Mouse (Mus musculus) embryo, embryonic 11 days (tissue): ENCODE data around the gene Orm2.

Experiments
- DNase-seq: peaks from one replicate; pipeline ENCODE4 v3.0.0-alpha.2; 2015

Gene Orm2

DNA sequence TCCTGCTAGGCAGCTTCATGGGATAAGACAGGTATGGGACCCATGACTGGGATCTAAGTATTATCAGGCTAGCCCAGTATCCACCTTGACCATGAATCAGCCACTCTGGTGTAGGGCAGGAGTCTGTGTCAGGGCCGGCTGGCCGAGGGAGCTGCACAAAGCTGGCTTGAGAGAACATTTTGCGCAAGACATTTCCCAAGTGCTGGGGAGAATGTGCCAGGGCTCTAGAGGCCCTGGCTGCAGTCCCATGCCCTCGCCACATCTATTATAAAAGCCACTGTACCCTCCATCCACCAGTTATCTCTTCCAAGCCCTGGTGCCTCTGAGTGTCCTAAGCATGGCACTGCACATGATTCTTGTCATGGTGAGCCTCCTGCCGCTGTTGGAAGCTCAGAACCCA is at the start of gene Orm2:
Gene Orm2 (plus strand): TSS at position 300 of the 400 bp plus-strand sequence.
- DNase-seq: no peak

GRCm38 (mm10) chr4:63314063-63314462 is 48.2 kb upstream of the Orm2 start:
- no peak for DNase-seq

GRCm38 (mm10) chr4:63316076-63316746 is 46.0 kb upstream of the Orm2 start:
- no peak for DNase-seq

DNA sequence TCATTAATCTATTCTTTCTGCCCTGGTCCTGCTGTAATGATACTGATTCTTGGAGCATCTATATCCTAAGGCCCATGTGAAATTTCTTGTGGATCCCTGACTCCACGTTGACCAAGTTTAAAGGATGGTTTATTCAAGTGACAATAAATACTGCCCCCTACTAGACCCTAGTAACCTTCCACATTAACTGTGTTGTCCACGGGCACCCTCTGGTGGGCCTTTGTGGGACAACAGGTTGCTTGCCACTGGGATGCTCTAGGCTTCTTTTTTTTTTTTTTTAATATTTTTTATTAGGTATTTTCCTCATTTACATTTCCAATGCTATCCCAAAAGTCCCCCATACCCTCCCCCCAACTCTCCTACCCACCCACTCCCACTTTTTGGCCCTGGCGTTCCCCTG is 42.7 kb upstream of the Orm2 start:
- DNase-seq: peak; percentile 73

DNA sequence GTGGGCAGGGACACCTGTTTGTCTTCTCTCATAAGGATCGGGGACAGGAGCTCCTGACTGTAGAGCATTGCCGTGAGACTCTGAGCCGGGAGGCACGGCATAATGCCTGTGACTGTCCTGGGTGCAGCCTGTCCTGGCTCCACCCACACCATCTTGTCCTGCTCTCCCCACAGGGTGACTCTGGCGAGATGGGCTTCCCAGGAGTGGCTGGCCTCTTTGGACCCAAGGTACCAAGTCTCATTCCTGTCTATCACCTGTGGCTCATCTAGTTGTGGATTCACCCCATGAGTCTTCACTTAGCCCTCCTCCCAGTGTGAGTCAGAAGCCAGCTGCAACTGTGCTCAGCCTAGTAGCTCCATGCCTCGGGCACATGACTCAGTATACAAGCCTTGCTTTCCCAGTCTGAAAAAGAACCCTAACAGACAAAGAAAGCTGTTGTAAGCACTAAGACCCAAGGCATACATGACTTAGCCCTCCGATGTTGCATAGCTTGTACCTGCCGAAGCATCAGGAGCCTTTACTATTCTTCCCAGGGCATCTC is 38.9 kb upstream of the Orm2 start:
- DNase-seq: no peak

GRCm38 (mm10) chr4:63333403-63333802 is 28.8 kb upstream of the Orm2 start:
- no peak for DNase-seq

DNA sequence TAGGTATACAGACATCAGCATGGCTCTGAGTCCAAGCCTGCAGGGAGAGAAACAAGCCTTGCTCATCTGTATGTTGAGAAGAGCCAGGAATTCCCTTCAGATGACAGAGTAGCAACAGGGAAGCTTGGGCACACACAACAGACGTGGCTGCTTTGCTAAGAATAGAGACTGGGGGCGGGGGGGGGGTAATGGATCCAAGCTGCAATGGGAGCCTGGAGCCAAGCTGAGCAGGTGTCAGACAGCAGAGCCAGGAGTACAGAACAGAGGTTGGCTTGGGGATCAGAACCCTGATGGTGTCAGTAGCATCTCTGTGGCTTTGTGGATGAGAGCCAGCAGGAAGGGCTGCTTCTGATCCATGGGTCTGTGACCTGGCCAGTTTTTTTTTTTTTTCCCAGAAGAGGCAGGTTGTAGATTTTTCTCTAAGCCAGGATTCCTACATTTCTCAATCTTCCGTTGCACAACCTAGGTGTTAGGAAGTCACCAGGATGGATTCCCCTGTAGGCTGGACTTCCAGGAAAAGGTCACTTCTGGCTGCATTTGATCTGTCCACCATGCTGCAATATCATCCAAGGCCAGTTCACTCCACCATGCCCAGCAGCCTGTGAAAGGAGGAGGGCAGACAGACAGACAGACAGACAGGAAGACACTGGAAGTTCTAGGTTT is 23.7 kb upstream of the Orm2 start:
- no peak for DNase-seq

DNA sequence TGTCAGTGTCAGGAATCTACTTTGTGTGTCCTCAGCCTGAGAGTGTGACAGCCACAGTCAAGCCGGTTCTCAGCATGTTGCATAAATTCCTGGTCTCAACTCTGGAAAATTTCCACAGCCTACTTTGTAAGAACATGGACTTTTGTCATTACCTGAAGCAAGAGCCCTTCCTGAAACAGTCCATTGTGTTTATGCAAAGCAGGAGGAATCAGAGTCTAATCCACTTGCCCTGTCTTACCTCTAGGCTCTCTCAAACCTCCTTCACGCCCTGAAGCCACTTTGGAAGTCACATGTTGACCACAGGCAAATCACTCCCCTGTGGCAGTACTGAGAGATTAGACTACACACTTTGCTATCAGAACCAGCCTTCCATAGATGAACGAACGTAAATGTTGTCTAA is 19.8 kb upstream of the Orm2 start:
- no peak for DNase-seq

- DNase-seq: no peak
Observed at GRCm38 (mm10) chr4:63343608-63344007, 18.6 kb upstream of the Orm2 start.

DNA sequence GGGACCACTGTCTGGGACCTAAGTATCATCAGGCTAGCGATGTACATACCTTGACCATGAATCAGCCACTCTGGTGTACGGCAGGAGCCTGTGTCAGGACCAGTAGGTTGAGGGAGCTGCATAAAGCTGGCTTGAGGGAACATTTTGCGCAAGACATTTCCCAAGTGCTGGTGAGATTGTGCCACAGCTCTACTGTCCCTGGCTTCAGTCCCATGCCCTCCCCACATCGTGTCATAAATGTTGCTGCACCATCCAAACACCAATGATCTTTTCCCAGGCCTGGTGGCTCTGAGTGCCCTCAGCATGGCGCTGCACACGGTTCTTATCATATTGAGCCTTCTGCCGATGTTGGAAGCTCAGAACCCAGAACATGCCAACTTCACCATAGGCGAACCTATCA is 18.0 kb upstream of the Orm2 start, which contains the start of gene Orm1:
Gene Orm1 (plus strand): TSS at position 266 of the 400 bp plus-strand sequence.
- DNase-seq: no peak

- DNase-seq: no peak
Observed at GRCm38 (mm10) chr4:63345261-63345660, 17.0 kb upstream of the Orm2 start.

DNA sequence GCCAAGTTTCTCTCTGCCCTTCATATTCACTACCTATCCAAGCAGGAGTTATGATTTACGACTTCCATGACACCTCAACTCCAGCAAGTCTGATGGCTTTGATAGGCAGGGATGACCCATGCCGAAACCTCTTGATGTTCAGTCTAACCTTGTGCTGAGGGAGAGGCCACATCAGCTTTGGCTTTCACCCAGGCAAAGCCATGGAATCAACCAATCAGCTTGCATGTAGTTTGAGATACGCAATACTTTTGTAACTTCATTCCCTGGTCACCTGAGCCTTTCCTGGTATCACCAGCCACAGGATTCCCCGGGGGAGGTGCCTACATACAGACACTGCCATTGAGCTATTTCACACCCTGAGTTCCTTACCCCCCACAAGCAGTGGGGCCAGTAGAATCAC is 15.6 kb upstream of the Orm2 start:
- no peak for DNase-seq

- no peak for DNase-seq
Observed at GRCm38 (mm10) chr4:63348524-63348923, 13.7 kb upstream of the Orm2 start.

DNA sequence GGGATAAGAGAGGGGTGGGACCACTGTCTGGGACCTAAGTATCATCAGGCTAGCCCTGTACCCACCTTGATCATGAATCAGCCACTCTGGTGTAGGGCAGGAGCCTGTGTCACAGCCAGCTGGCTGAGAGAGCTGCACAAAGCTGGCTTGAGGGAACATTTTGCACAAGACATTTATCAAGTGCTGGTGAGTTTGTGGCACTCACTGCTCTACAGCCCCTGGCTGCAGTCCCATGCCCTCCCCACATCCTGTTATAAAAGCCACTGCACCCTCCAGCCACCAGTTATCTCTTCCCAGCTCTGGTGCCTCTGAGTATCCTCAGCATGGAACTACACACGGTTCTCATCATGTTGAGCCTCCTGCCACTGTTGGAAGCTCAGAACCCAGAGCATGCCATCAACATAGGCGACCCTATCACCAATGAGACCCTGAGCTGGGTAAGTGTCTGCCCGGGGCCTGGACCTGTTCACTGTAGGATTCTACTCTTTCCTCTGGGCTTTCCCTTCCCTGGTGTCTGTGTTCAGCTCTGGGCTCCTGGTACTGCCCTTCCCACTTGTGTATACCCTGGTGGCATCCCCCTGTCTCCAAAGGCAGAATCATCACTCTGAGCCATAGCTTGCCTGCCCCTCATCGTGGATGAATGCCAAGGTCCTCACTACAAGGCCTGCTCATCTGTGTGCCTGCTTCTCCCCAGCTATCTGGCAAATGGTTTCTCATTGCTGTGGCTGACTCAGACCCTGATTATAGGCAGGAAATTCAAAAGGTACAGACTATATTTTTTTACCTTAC is 6.2 kb upstream of the Orm2 start, which contains the start of gene Orm3:
Gene Orm3 (plus strand): TSS at position 286 of the 789 bp plus-strand sequence.
- no peak for DNase-seq

GRCm38 (mm10) chr4:63356981-63357570 is 5.2 kb upstream of the Orm2 start:
- DNase-seq: no peak

DNA sequence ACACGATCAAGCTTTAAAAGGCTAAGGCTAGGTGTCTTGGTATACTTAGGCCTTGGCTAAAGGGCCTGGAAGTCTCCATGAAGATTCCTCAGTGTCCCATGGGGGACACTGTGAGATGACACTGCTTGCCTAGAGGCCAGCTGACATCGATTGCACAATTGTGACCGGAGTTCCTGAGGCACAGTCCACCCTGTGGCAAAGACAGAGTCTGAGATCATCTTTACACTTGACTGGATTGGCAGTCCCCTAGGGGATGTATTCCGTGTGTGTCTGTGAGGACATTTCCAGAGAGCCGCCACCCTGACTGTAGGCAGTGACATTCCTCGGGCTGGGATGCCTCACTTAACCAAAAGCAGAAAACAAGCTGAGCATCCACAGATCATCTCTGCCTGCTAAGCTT is 2.4 kb upstream of the Orm2 start:
- DNase-seq: no peak

DNA sequence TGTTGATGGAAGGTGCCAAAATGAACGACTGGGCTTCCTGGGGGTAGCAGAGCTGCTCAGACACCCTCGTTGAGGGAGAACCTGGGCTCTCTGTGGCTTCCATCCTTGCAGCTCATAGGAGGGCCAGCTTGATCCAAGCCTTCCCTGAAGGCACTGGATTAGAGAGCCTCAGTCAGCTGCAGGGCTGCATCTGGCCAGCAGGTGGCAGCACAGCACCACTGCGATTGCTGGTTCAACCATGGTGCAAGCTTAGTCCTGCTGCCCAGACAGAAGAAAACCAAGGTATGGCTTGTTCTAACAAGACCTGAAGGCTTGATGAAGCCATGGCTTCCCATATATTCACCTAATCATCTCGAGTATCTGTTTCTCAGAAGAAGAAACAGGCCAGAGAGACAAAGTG is 6.3 kb downstream of the Orm2 start:
- DNase-seq: peak; percentile 82

DNA sequence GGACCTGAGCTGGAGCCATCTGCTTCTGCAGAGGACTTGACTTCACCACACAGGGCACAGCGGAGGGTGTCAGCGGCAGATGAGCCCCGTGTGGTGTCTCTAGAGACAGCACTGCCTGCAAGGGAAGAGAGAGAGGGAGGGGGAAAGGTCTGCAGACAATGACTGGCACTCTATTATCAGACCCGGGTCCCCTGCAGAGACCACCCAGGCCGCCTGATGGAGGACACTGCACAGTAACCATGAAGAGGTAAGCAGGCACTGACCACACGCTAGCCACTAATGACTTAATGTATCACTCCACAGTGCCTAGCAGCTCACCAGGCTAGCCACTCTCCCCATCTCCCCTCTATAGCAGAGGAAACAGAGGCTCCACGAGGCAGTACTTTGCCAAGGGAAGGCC is 8.6 kb downstream of the Orm2 start:
- no peak for DNase-seq

DNA sequence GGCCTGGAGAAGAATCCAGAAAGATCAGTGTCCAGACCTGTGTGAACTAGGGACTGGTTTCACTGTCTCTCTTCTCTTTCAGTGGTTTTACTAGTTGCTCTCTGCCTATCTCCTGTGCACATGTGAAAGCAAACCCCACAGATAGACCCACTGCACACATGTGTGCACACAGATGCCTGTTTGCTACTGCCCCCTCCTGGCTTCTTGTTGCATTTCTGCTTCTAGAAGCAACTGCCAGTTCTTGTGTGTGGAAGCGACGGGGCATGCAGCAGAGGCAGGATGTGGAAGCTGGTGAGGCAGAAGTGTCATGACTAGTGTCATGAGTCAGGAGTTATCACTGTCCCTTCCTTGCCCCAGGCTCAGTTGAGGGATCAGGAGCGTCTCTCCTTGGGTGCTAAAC is 9.6 kb downstream of the Orm2 start:
- DNase-seq: peak; percentile 59

DNA sequence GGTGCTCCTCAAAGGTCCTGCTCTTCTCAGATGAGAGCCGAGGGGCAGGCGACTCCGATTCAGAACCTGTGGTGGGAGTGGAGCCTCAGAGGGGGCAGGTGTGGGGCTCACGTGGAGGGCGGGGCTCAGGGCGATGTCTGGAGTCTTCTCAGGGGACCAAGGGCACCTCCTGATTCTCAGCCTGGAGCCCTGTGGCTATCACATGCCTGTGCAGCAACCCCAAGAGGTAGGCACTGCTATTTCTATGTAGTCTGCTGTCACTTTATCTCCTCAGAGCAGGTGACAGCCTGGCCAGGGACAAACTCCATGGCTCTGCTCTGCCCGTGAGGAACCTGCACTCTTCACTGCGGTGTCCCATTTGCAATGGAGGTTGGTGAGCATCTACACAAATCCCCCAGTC is 11.2 kb downstream of the Orm2 start:
- no peak for DNase-seq

DNA sequence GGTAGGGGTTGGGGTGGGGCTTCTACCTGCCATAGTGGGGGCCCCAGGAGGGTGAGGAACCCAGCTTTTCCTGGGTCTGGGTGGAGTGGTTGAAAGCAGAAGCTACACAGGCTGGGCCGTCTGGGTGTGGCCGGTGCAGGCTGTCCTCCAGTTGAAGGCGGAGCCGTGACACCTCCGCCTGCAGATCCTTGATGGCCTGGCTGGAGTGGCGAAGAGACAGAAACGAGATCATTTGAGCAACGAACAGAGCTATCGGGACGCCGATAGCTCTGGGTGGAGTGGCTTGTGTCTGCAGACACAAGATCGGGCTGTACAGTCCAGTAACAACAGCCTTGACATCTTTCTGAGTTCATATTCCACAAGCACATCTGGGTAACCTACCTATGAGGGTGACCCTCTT is 12.1 kb downstream of the Orm2 start:
- no peak for DNase-seq

- DNase-seq: no peak
Observed at GRCm38 (mm10) chr4:63375367-63375766, 13.1 kb downstream of the Orm2 start.

- DNase-seq: no peak
Observed at GRCm38 (mm10) chr4:63377483-63377882, 15.2 kb downstream of the Orm2 start.
